ENCODE assay signal across 14 mouse cellular contexts in the genomic region with DNA sequence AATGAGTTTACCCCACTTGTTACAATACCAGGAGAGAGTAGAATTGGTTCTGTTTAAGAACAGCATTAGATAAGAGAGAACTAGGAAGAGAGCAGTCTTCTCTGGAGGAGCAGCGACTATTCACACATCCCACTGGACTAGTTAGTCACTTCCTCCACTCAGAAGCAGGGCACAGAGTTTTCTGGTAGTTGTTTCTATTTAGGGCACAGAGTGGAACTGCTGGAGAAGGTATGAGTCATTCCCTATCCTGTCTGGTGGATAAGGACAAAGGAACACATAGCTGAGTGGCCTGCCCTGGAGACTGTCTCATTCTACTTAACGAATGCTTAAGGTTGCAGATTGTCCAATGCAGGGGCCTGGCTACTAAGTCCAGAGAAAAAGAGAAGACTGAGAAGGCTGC.
DNase-seq lines count a peak whose midpoint lies in the region; ATAC-seq and TF ChIP-seq lines count a peak whose summit lies in the region.
"Had no signal": no experiment of that assay in that cellular context is flagged by ENCODE, and none has a peak within 500 bp of the region (broad histone marks: within the 10 kb centered on the region; RNA-seq: fewer than 3 reads in every experiment).

No protein-coding gene starts in this region.

- ATAC-seq in liver, embryonic 12.5 days = 0 out of 2 replicates have a peak, but pooled peaks have one; percentile 24
- peak; percentile 93 for ATAC-seq in heart, embryonic 15.5 days (replicated peaks; ENCODE audit: insufficient number of reproducible peaks, insufficient read depth, low FRiP score, low read depth)
- no peak for ATAC-seq in neural tube, embryonic 15.5 days (ENCODE audit: low FRiP score)

- H3K27ac ChIP-seq in liver, embryonic 12.5 days = no peak overlapping the region
- H3K27ac ChIP-seq in embryonic fibroblast, embryonic 13.5 days (ENCODE audit: insufficient read depth, low read length) = peak overlapping the region; percentile 92
- H3K27ac ChIP-seq in heart, embryonic 15.5 days = peak overlapping the region; percentile 62
- no peak overlapping the region for H3K27ac ChIP-seq in neural tube, embryonic 15.5 days (replicated peaks)
- H3K27ac ChIP-seq: embryonic facial prominence, embryonic 15.5 days; macrophage; neural tube, embryonic 13.5 days had no signal

- H3K4me3 ChIP-seq in liver, embryonic 12.5 days = no peak overlapping the region
- H3K4me3 ChIP-seq in embryonic fibroblast, embryonic 13.5 days (ENCODE audit: insufficient read depth, low read length) = no peak overlapping the region
- no peak overlapping the region for H3K4me3 ChIP-seq in heart, embryonic 15.5 days
- H3K4me3 ChIP-seq in neural tube, embryonic 15.5 days (replicated peaks) = no peak overlapping the region
- H3K4me3 ChIP-seq: embryonic facial prominence, embryonic 15.5 days; neural tube, embryonic 13.5 days had no signal

- intact Hi-C loops in gastrocnemius, postnatal 14 days (cut with DNase I; ENCODE audit: low total_unique reads) = no loop called here

- H3K36me3 ChIP-seq in liver, embryonic 12.5 days = no peaks in the 10 kb centered on the region
- no peaks in the 10 kb centered on the region for H3K36me3 ChIP-seq in heart, embryonic 15.5 days
- H3K36me3 ChIP-seq in neural tube, embryonic 15.5 days = no peaks in the 10 kb centered on the region
- H3K36me3 ChIP-seq: embryonic facial prominence, embryonic 15.5 days; neural tube, embryonic 13.5 days had no signal

- no peak overlapping the region for H3K4me2 ChIP-seq in liver, embryonic 12.5 days
- no peak overlapping the region for H3K4me2 ChIP-seq in heart, embryonic 15.5 days
- H3K4me2 ChIP-seq in neural tube, embryonic 15.5 days = no peak overlapping the region
- H3K4me2 ChIP-seq: embryonic facial prominence, embryonic 15.5 days; neural tube, embryonic 13.5 days had no signal

- TF ChIP-seq CTCF in embryonic fibroblast, embryonic 13.5 days (IDR thresholded peaks at IDR 0.05; ENCODE audit: borderline replicate concordance, insufficient read depth, low read length) = no peak

- no peak overlapping the region for H3K9ac ChIP-seq in liver, embryonic 12.5 days
- no peak overlapping the region for H3K9ac ChIP-seq in heart, embryonic 15.5 days
- no peak overlapping the region for H3K9ac ChIP-seq in neural tube, embryonic 15.5 days (replicated peaks)
- H3K9ac ChIP-seq: embryonic facial prominence, embryonic 15.5 days; neural tube, embryonic 13.5 days had no signal

- H3K4me1 ChIP-seq in liver, embryonic 12.5 days = no peaks in the 10 kb centered on the region
- H3K4me1 ChIP-seq in embryonic fibroblast, embryonic 13.5 days (ENCODE audit: control insufficient read depth, insufficient read depth, low read length) = peaks cover 16% of the 10 kb centered on the region
- H3K4me1 ChIP-seq in heart, embryonic 15.5 days (replicated peaks) = 0 out of 2 replicates have a peak, but pooled peaks cover 5% of the 10 kb centered on the region
- H3K4me1 ChIP-seq in neural tube, embryonic 15.5 days = no peaks in the 10 kb centered on the region

- H3K27me3 ChIP-seq in liver, embryonic 12.5 days (replicated peaks) = no peaks in the 10 kb centered on the region
- no peaks in the 10 kb centered on the region for H3K27me3 ChIP-seq in heart, embryonic 15.5 days
- no peaks in the 10 kb centered on the region for H3K27me3 ChIP-seq in neural tube, embryonic 15.5 days (replicated peaks)
- H3K27me3 ChIP-seq: embryonic facial prominence, embryonic 15.5 days; neural tube, embryonic 13.5 days had no signal

- H3K9me3 ChIP-seq in liver, embryonic 12.5 days (replicated peaks) = no peaks in the 10 kb centered on the region
- H3K9me3 ChIP-seq in heart, embryonic 15.5 days (replicated peaks) = no peaks in the 10 kb centered on the region
- H3K9me3 ChIP-seq in neural tube, embryonic 15.5 days (replicated peaks) = no peaks in the 10 kb centered on the region
- H3K9me3 ChIP-seq: embryonic facial prominence, embryonic 15.5 days; neural tube, embryonic 13.5 days had no signal

- no peak for TF ChIP-seq POLR2A in embryonic fibroblast, embryonic 13.5 days (IDR thresholded peaks at IDR 0.05; ENCODE audit: low read depth, low read length)

- 21% methylated on average over 2 of the region's 2 CpGs for WGBS in liver, embryonic 12.5 days (ENCODE audit: insufficient replicate concordance)
- WGBS in heart, embryonic 15.5 days = 24% methylated on average over 2 of the region's 2 CpGs
- WGBS in neural tube, embryonic 15.5 days = 79% methylated on average over 2 of the region's 2 CpGs

- DNase-seq in liver = no peak
- peak; percentile 3 for DNase-seq in right cerebral cortex, postnatal 14 days
- DNase-seq in gastrocnemius, postnatal 14 days = no peak
- DNase-seq in thymus, postnatal 0 days (ENCODE audit: low spot score) = no peak
- DNase-seq: adrenal gland, postnatal 25 days; cerebellum, adult 8-10 months; gastrocnemius, postnatal 25 days had no signal

Comparison
In these comparisons a context has a peak if more than half of its experiments do, and no peak if none do; other contexts are left out.
1. H3K27ac ChIP-seq: peak in embryonic fibroblast, embryonic 13.5 days (single experiment) and heart, embryonic 15.5 days (single experiment); none in liver, embryonic 12.5 days (single experiment) and neural tube, embryonic 15.5 days (single experiment).